Mouse (Mus musculus): Measurements from ENCODE around the gene Arhgef18. TPM values are rescaled to one million over a fixed set of nuclear protein-coding genes. Genes with fewer than 3 reads are reported as not detected.

The Arhgef18 gene
- polyA plus RNA-seq, 2 experiments: 9.4 to 23.1 TPM

DNA sequence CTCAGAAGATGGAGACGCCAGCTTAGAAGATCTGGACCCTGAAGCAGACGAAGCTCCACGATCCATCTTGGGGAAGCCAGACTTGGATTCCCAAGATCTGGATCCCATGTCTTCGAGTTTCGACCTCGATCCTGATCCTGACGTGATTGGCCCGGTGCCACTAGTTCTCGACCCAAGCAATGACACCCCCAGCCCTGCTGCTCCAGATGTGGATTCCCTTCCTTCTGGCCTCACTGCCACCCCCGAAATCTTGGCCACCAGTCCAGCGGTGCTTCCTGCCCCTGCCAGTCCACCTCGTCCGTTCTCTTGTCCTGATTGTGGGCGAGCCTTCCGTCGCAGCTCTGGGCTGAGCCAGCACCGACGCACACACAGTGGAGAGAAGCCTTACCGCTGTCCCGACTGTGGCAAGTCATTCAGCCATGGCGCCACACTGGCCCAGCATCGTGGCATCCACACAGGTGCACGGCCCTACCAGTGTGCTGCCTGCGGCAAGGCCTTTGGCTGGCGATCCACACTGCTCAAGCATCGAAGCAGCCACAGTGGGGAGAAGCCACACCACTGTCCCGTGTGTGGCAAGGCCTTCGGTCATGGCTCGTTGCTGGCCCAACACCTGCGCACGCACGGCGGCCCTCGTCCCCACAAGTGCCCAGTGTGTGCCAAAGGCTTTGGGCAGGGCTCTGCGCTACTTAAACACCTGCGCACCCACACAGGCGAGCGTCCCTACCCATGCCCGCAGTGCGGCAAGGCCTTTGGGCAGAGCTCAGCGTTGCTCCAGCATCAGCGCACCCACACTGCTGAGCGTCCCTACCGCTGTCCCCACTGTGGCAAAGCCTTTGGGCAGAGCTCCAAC is 103.0 kb downstream of the Arhgef18 start:
- TF ChIP-seq POLR2A (IDR thresholded peaks at IDR 0.05; ENCODE audit: borderline replicate concordance, extremely low read depth, insufficient read depth, insufficient read length): no peak
- Histone ChIP-seq H3K27me3 (ENCODE audit: control insufficient read depth, insufficient read depth, low read length) (no peaks in the 10 kb centered on the region), H3K4me1 (ENCODE audit: control insufficient read depth, insufficient read depth, low read length) (peaks cover under 1% of the 10 kb centered on the region), H3K27ac (replicated peaks; ENCODE audit: low read depth, low read length) (no peak overlapping the region), H3K9ac (ENCODE audit: low read depth, low read length, severe bottlenecking) (no peak overlapping the region), H3K4me2 (replicated peaks; ENCODE audit: low read depth, low read length, severe bottlenecking) (no peak overlapping the region), H3K9me3 (ENCODE audit: control insufficient read depth, low read length) (peaks cover 7% of the 10 kb centered on the region; the same call in 1 of the 2 replicates), H3K36me3 (ENCODE audit: control insufficient read depth, insufficient read depth, low read length) (peaks cover 34% of the 10 kb centered on the region), H3K4me3 (replicated peaks; ENCODE audit: low read length) (no peak overlapping the region)
- DNase-seq (ENCODE audit: low spot score): no peak
- WGBS: 96% methylated on average over 43 of the region's 44 CpGs
- no peak for ATAC-seq (ENCODE audit: low FRiP score, low read depth)

DNA sequence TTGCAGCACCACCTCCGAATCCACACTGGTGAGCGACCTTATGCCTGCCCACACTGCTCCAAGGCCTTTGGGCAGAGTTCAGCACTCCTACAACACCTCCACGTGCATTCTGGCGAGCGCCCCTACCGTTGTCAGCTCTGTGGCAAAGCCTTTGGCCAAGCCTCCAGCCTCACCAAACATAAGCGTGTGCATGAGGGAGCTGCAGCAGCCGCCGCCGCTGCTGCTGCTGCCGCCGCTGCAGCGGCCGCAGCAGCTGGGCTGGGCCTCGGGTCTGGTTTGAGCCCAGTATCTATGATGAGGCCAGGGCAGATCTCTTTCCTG is 103.6 kb downstream of the Arhgef18 start:
- Histone ChIP-seq H3K9me3 (ENCODE audit: control insufficient read depth, low read length) (peaks cover 7% of the 10 kb centered on the region; the same call in 1 of the 2 replicates), H3K36me3 (ENCODE audit: control insufficient read depth, insufficient read depth, low read length) (peaks cover 34% of the 10 kb centered on the region), H3K4me2 (replicated peaks; ENCODE audit: low read depth, low read length, severe bottlenecking) (no peak overlapping the region), H3K27ac (replicated peaks; ENCODE audit: low read depth, low read length) (no peak overlapping the region), H3K4me1 (ENCODE audit: control insufficient read depth, insufficient read depth, low read length) (peaks cover 7% of the 10 kb centered on the region), H3K27me3 (ENCODE audit: control insufficient read depth, insufficient read depth, low read length) (no peaks in the 10 kb centered on the region), H3K4me3 (replicated peaks; ENCODE audit: low read length) (no peak overlapping the region), H3K9ac (ENCODE audit: low read depth, low read length, severe bottlenecking) (no peak overlapping the region)
- ATAC-seq (ENCODE audit: low FRiP score, low read depth): no peak
- no peak for DNase-seq (ENCODE audit: low spot score)
- TF ChIP-seq POLR2A (IDR thresholded peaks at IDR 0.05; ENCODE audit: borderline replicate concordance, extremely low read depth, insufficient read depth, insufficient read length): no peak
- 92% methylated on average over 10 of the region's 15 CpGs for WGBS

DNA sequence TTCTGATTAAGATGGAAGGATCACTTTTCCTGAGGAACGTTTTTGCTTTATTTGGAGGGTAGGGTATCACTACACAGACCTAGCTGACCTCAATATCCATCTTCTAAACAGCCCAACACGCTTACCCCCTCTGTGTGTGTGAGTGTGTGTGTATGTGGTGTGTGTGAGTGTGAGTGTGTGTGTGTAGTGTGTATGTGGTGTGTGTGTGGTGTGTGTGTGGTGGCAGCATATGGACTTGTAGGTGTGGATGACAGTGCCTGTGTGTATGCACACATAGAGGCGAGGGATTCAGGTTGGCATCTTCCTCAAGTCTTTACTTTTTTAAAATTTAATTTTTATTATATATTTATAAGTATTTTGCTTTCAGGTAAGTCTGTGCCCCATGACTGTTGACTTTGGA is 105.8 kb downstream of the Arhgef18 start:
- Histone ChIP-seq H3K36me3 (ENCODE audit: control insufficient read depth, insufficient read depth, low read length) (peaks cover 34% of the 10 kb centered on the region), H3K9me3 (ENCODE audit: control insufficient read depth, low read length) (peaks cover 7% of the 10 kb centered on the region; the same call in 1 of the 2 replicates), H3K4me2 (replicated peaks; ENCODE audit: low read depth, low read length, severe bottlenecking) (no peak overlapping the region), H3K4me3 (replicated peaks; ENCODE audit: low read length) (no peak overlapping the region), H3K4me1 (ENCODE audit: control insufficient read depth, insufficient read depth, low read length) (peaks cover 9% of the 10 kb centered on the region), H3K27me3 (ENCODE audit: control insufficient read depth, insufficient read depth, low read length) (no peaks in the 10 kb centered on the region), H3K27ac (replicated peaks; ENCODE audit: low read depth, low read length) (no peak overlapping the region), H3K9ac (ENCODE audit: low read depth, low read length, severe bottlenecking) (no peak overlapping the region)
- DNase-seq (ENCODE audit: low spot score) (no peak), ATAC-seq (ENCODE audit: low FRiP score, low read depth) (no peak)
- 87% methylated on average over 3 of the region's 3 CpGs for WGBS
- TF ChIP-seq POLR2A (IDR thresholded peaks at IDR 0.05; ENCODE audit: borderline replicate concordance, extremely low read depth, insufficient read depth, insufficient read length): no peak

DNA sequence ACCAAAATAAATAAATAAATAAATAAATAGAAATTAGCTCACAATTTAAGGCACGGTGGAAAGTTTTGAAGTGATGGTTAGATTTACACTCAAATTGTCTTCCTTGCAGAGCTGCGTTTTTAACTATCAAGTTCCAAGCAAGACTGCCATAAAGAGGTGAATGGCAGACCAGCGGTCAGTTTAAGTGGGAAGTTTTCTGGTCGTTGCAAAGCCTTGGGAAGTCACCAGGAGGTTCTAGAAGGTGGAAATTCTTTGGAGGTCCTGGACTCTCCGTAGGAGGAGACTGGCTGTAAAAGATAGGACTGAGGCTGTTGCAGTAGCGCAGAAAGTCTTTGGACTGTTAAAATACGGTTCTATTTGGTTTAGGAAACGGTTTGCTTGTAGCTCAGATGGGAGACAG is 106.9 kb downstream of the Arhgef18 start:
- Histone ChIP-seq H3K27me3 (ENCODE audit: control insufficient read depth, insufficient read depth, low read length) (no peaks in the 10 kb centered on the region), H3K27ac (replicated peaks; ENCODE audit: low read depth, low read length) (peak overlapping the region; percentile 92), H3K4me2 (replicated peaks; ENCODE audit: low read depth, low read length, severe bottlenecking) (peak overlapping the region; percentile 75), H3K9ac (ENCODE audit: low read depth, low read length, severe bottlenecking) (peak overlapping the region; percentile 70), H3K9me3 (ENCODE audit: control insufficient read depth, low read length) (peaks cover 7% of the 10 kb centered on the region; the same call in 1 of the 2 replicates), H3K4me1 (ENCODE audit: control insufficient read depth, insufficient read depth, low read length) (peaks cover 9% of the 10 kb centered on the region), H3K36me3 (ENCODE audit: control insufficient read depth, insufficient read depth, low read length) (peaks cover 30% of the 10 kb centered on the region), H3K4me3 (replicated peaks; ENCODE audit: low read length) (peak overlapping the region; percentile 84)
- no peak for DNase-seq (ENCODE audit: low spot score)
- no peak; the same call in 1 of the 2 replicates for ATAC-seq (ENCODE audit: low FRiP score, low read depth)
- TF ChIP-seq POLR2A (IDR thresholded peaks at IDR 0.05; ENCODE audit: borderline replicate concordance, extremely low read depth, insufficient read depth, insufficient read length): no peak
- WGBS: 5% methylated on average over 8 of the region's 8 CpGs

DNA sequence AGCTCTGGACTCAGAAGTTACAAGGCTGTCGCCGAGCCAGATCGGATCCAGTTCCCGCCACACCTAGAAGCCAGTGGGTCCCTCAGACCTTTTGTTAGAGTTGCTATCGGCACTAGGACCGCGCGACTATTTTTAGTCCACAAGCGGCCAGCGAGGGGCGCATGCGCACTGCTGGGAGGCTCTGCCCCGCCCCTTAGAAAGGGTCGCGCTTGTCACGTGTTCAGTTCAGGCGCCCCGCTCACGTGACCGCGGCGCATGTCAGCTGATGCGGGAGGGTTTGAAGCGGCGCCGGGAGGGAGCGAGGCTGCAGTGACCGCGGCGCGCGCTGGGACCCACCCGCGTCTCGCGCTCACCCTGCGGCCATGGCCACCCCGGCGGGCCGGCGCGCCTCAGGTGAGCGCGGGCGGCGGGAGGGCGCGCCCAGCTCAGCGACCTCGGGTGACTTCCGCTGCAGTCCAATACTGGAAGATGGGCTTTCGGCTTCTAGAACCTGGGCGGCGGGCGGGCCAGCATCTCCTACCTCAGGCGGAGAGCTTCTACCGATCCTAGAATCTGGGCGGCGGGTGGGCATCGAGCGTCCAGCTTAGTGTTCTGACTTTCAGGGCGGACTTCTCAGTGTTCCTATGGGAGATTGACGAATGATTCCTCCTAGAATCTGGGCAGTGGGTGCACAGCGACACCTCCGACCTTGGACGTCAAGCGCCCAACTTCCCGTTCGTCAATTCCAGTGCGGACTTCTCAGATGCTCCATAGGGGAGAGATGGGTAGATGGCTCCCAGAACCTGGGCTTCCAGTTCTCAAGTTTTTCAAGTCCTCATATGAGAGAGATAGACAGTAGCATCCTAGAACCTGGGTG is 107.7 kb downstream of the Arhgef18 start, which contains the start of gene Mcoln1:
Gene Mcoln1, plus strand, starts transcription at position 223 of the 856 bp plus-strand sequence.
- Histone ChIP-seq H3K9ac (ENCODE audit: low read depth, low read length, severe bottlenecking) (peak within 1 kb of the TSS; percentile 85), H3K4me2 (replicated peaks; ENCODE audit: low read depth, low read length, severe bottlenecking) (peak within 1 kb of the TSS; percentile 76), H3K9me3 (ENCODE audit: control insufficient read depth, low read length) (peaks cover 3% of the 10 kb centered on the region; the same call in 1 of the 2 replicates), H3K4me1 (ENCODE audit: control insufficient read depth, insufficient read depth, low read length) (peaks cover 9% of the 10 kb centered on the region), H3K4me3 (replicated peaks; ENCODE audit: low read length) (peak within 1 kb of the TSS; percentile 84), H3K27ac (replicated peaks; ENCODE audit: low read depth, low read length) (peak within 1 kb of the TSS; percentile 92), H3K27me3 (ENCODE audit: control insufficient read depth, insufficient read depth, low read length) (no peaks in the 10 kb centered on the region), H3K36me3 (ENCODE audit: control insufficient read depth, insufficient read depth, low read length) (peaks cover 24% of the 10 kb centered on the region)
- ATAC-seq (ENCODE audit: low FRiP score, low read depth) (peak; percentile 92), DNase-seq (ENCODE audit: low spot score) (peak; percentile 98)
- TF ChIP-seq POLR2A (IDR thresholded peaks at IDR 0.05; ENCODE audit: borderline replicate concordance, extremely low read depth, insufficient read depth, insufficient read length): no peak
- WGBS: under 1% methylated on average over 41 of the region's 70 CpGs
